Mouse (Mus musculus): ENCODE results near the gene 2610528J11Rik. TPM values are rescaled to one million over a fixed set of nuclear protein-coding genes. Genes with fewer than 3 reads are reported as not detected.

The 2610528J11Rik gene
- total and polyA plus RNA-seq, 2 experiments from 2014 or later = not detected

DNA sequence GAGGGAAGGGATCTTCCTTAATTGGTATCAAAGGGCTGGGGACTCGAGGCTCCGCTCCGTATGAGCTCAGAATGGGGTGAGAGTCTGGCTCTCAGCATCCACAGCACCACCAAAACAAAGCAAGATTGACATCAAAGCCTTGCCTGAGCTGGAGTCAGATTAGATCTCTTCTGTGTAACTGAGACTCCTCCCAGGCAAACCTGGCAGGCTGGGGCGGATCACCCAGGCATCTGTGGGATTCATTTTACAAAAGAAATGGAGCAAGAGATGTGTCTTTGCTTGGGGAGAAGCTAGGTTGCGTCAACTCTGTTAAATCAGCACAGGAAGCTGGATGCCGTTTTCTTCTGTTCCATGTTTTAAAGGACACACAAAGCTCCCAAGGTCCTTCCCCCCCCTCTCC, 17.7 kb upstream of the 2610528J11Rik start:
- Histone ChIP-seq H3K36me3 (ENCODE audit: insufficient read depth, low read length) (no peaks in the 10 kb centered on the region), H3K9ac (replicated peaks; ENCODE audit: low read length) (no peak overlapping the region), H3K27ac (no peak overlapping the region), H3K4me1 (ENCODE audit: insufficient read depth, low read length) (no peaks in the 10 kb centered on the region), H3K27me3 (ENCODE audit: insufficient read depth, low read length) (no peaks in the 10 kb centered on the region), H3K9me3 (ENCODE audit: low read length) (no peaks in the 10 kb centered on the region), H3K4me3 (ENCODE audit: low read length) (no peak overlapping the region), H3K4me2 (ENCODE audit: low read depth, low read length) (no peak overlapping the region)
- no peak for ATAC-seq
- WGBS = 9% methylated on average over 6 of the region's 6 CpGs
- TF ChIP-seq CTCF (IDR thresholded peaks at IDR 0.05; ENCODE audit: low read depth) = no peak
- no peak for DNase-seq (ENCODE audit: low spot score)

DNA sequence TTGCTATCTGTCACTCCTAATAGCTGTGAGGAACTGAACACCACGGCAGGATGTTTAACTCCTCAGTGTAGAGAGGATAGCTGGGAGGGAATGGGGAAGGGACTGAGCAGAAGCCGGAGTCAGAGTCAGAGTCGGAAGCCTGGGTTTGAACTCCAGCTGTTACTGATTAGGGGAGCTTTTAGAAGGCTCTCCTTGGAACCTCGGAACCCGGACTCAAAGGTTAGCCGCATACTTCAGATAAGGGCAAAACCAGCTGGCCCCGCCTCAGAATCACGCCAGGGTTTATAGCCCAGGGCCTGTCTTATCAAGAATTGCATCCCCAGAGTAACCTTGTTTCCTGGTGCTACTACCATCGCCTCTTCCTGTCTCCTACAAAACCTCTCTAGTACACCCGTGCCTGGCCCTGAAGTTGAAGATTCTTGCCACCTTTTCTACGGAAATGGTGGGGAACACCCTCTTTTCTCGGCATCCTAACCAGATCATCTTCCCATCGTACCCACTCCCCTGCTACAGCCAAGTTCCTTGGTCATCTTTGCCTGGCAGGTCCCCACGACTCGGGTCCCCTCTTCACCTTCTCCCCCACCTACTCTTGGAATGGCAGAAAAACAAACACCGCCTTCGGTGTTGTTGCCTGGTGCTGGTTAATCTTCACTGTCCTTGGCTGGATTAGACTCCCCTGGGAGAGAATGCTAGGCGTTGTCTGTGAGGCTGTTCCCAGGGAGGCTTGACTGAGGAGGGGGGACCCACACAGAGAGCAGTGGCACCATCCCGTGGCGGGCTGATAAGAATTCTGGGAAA, 9.9 kb upstream of the 2610528J11Rik start:
- DNase-seq (ENCODE audit: low spot score) (no peak), ATAC-seq (peak; percentile 27; the same call in 1 of the 2 replicates)
- Histone ChIP-seq H3K4me1 (ENCODE audit: insufficient read depth, low read length) (peaks cover 5% of the 10 kb centered on the region; the same call in 1 of the 2 replicates), H3K4me2 (ENCODE audit: low read depth, low read length) (no peak overlapping the region), H3K36me3 (ENCODE audit: insufficient read depth, low read length) (no peaks in the 10 kb centered on the region), H3K4me3 (ENCODE audit: low read length) (no peak overlapping the region), H3K9ac (replicated peaks; ENCODE audit: low read length) (no peak overlapping the region), H3K27ac (no peak overlapping the region), H3K9me3 (ENCODE audit: low read length) (no peaks in the 10 kb centered on the region), H3K27me3 (ENCODE audit: insufficient read depth, low read length) (no peaks in the 10 kb centered on the region)
- 32% methylated on average over 20 of the region's 20 CpGs for WGBS
- no peak for TF ChIP-seq CTCF (IDR thresholded peaks at IDR 0.05; ENCODE audit: low read depth)

DNA sequence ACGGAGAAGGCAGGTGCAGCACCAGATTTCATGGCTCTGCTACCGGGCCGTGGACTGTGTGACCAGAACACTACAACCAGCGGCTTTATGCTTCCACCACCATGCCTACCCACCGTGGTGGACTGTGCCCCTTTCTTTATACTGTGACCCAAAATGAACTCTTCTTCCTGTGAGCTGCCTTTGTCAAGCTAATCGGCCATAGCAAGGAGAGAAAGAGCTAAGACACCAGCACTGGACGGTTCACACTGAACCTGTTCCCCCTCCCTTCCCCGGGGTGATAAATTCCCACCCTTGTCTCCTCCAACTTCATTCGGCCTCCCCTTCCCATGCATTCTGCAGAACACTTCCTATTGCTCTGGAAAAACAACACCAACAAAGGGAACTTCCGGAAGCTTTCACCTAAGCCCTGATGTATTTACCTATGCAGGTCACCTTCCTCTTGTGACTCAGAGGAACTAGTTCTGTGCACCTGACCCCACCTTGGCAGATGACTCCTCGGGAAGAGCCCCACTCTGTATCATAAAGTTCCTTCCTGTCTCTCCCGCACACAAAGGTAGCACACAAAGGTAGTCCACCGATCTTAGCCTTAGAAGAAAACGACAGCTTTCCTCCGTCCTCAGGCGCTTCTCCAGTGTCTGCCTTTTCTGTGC, 9.2 kb upstream of the 2610528J11Rik start:
- ATAC-seq (no peak), DNase-seq (ENCODE audit: low spot score) (no peak)
- Histone ChIP-seq H3K4me2 (ENCODE audit: low read depth, low read length) (no peak overlapping the region), H3K9ac (replicated peaks; ENCODE audit: low read length) (no peak overlapping the region), H3K4me1 (ENCODE audit: insufficient read depth, low read length) (peaks cover 5% of the 10 kb centered on the region; the same call in 1 of the 2 replicates), H3K27ac (no peak overlapping the region), H3K9me3 (ENCODE audit: low read length) (no peaks in the 10 kb centered on the region), H3K4me3 (ENCODE audit: low read length) (no peak overlapping the region), H3K36me3 (ENCODE audit: insufficient read depth, low read length) (no peaks in the 10 kb centered on the region), H3K27me3 (ENCODE audit: insufficient read depth, low read length) (no peaks in the 10 kb centered on the region)
- TF ChIP-seq CTCF (IDR thresholded peaks at IDR 0.05; ENCODE audit: low read depth) = no peak
- 32% methylated on average over 16 of the region's 16 CpGs for WGBS

DNA sequence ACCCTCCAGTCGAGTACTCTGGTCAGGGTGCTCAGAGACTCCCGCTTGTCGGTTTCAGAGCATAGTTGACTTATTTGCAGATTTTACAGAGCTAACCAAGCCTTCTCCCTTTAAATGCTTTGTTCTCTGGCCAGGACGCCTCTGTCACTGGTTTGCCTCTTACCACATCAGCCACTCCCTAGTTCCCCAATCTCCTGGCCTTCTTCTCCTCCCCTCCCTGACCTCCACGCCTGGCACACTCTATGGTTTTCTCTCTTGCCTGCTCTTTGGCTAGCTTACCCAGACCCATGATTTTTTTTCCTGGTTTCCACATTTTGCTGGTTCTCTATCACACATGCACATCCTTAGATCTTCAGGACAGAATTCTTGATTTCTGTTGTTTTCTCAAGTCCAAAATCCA, 8.6 kb upstream of the 2610528J11Rik start:
- Histone ChIP-seq H3K9ac (replicated peaks; ENCODE audit: low read length) (no peak overlapping the region), H3K4me3 (ENCODE audit: low read length) (no peak overlapping the region), H3K4me2 (ENCODE audit: low read depth, low read length) (no peak overlapping the region), H3K27me3 (ENCODE audit: insufficient read depth, low read length) (no peaks in the 10 kb centered on the region), H3K36me3 (ENCODE audit: insufficient read depth, low read length) (no peaks in the 10 kb centered on the region), H3K9me3 (ENCODE audit: low read length) (no peaks in the 10 kb centered on the region), H3K4me1 (ENCODE audit: insufficient read depth, low read length) (peaks cover 5% of the 10 kb centered on the region; the same call in 1 of the 2 replicates), H3K27ac (no peak overlapping the region)
- WGBS = 64% methylated on average over 5 of the region's 5 CpGs
- DNase-seq (ENCODE audit: low spot score) (no peak), ATAC-seq (no peak)
- no peak for TF ChIP-seq CTCF (IDR thresholded peaks at IDR 0.05; ENCODE audit: low read depth)

DNA sequence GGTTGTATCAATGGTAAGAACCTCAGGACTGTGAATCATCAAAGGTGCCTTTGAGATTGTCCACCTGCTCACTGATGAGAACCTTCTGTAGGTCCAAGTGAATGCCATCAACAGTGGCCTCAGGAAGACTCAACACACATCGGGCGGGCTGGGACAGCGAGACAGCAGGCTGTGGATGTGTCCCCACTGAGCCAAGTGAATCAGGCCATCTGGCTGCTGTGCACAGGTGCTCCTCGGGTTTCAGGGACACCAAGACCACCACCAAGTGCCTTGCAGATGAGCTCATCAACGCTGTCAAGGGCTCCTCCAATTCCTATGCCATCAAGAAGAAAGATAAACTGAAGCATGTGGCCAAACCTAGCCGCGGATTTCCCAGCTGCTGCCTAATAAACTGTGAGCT, 4.6 kb upstream of the 2610528J11Rik start:
- H3K9ac ChIP-seq (replicated peaks; ENCODE audit: low read length) = no peak overlapping the region
- no peak for DNase-seq (ENCODE audit: low spot score)
- H3K4me2 ChIP-seq (ENCODE audit: low read depth, low read length) = no peak overlapping the region
- WGBS = 86% methylated on average over 7 of the region's 7 CpGs
- no peaks in the 10 kb centered on the region for H3K27me3 ChIP-seq (ENCODE audit: insufficient read depth, low read length)
- peaks cover 1% of the 10 kb centered on the region; the same call in 1 of the 2 replicates for H3K4me1 ChIP-seq (ENCODE audit: insufficient read depth, low read length)
- no peak for TF ChIP-seq CTCF (IDR thresholded peaks at IDR 0.05; ENCODE audit: low read depth)
- H3K27ac ChIP-seq = no peak overlapping the region
- no peaks in the 10 kb centered on the region for H3K9me3 ChIP-seq (ENCODE audit: low read length)
- no peaks in the 10 kb centered on the region for H3K36me3 ChIP-seq (ENCODE audit: insufficient read depth, low read length)
- H3K4me3 ChIP-seq (ENCODE audit: low read length) = no peak overlapping the region
- ATAC-seq = no peak

DNA sequence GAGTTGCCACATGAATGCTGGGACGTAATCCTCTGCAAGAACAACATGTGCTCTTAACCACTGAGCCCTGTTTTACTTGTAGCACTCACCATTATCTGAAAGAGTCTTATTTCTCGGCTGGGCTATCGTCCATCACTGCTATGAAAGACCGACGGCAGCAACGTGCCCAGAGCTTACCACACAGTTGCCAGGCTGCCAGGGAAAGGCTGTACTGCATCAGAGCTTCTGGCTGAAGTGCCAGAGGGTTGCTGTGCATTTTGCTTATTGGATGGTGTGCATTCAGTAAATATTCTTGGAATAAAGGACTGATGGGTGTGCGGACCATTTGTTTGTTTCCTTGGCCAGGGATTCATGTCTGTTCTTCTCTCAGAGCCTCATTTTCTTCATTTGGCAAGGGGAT, 2.8 kb upstream of the 2610528J11Rik start:
- WGBS = 46% methylated on average over 7 of the region's 7 CpGs
- no peak for ATAC-seq
- no peaks in the 10 kb centered on the region for H3K9me3 ChIP-seq (ENCODE audit: low read length)

DNA sequence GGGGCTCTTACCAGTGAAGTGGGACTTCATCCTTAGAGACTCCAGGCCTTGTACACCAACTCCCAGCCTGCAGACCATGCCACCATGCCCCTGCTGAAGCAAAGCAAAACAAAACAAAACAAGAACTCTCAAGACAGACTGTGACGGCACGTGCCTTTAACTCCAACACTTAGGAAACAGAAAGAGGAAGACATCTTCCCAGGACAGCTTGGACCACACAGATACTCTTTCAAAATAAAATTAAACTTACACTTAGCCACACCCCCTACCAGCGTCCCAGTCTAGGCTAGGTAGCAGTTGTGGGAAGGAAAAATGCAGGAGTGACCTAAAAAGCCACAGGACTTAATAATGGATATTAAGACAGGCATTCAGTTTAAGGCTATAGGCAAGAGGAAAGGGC, 1.0 kb upstream of the 2610528J11Rik start:
- 80% methylated on average over 3 of the region's 3 CpGs for WGBS
- no peak for DNase-seq (ENCODE audit: low spot score)
- no peaks in the 10 kb centered on the region for H3K4me1 ChIP-seq (ENCODE audit: insufficient read depth, low read length)

More for the DNA sequence above, 2.8 kb upstream of the 2610528J11Rik start:
- peak; percentile 19 for DNase-seq (ENCODE audit: low spot score)
- no peak for TF ChIP-seq CTCF (IDR thresholded peaks at IDR 0.05; ENCODE audit: low read depth)
- Histone ChIP-seq H3K36me3 (ENCODE audit: insufficient read depth, low read length) (no peaks in the 10 kb centered on the region), H3K4me1 (ENCODE audit: insufficient read depth, low read length) (no peaks in the 10 kb centered on the region), H3K27me3 (ENCODE audit: insufficient read depth, low read length) (no peaks in the 10 kb centered on the region), H3K9ac (replicated peaks; ENCODE audit: low read length) (no peak overlapping the region), H3K4me2 (ENCODE audit: low read depth, low read length) (no peak overlapping the region), H3K4me3 (ENCODE audit: low read length) (no peak overlapping the region), H3K27ac (no peak overlapping the region)

More for the DNA sequence above, 1.0 kb upstream of the 2610528J11Rik start:
- no peak overlapping the region for H3K4me3 ChIP-seq (ENCODE audit: low read length)
- no peaks in the 10 kb centered on the region for H3K36me3 ChIP-seq (ENCODE audit: insufficient read depth, low read length)
- no peaks in the 10 kb centered on the region for H3K9me3 ChIP-seq (ENCODE audit: low read length)
- H3K4me2 ChIP-seq (ENCODE audit: low read depth, low read length) = no peak overlapping the region
- H3K9ac ChIP-seq (replicated peaks; ENCODE audit: low read length) = no peak overlapping the region
- H3K27ac ChIP-seq = no peak overlapping the region
- H3K27me3 ChIP-seq (ENCODE audit: insufficient read depth, low read length) = no peaks in the 10 kb centered on the region
- no peak for ATAC-seq
- TF ChIP-seq CTCF (IDR thresholded peaks at IDR 0.05; ENCODE audit: low read depth) = no peak
